Mouse (Mus musculus) cerebellum, adult 2 months (tissue): ENCODE results near the gene Anks1b.

ENCODE experiments used
- CTCF ChIP-seq: fragments of 200-500 bp; IDR thresholded peaks from 2 replicates; pipeline ENCODE4 v1.5.1; 2011; ENCODE audit warnings: low read depth, mild to moderate bottlenecking, control low read depth, low read length, moderate library complexity, borderline replicate concordance; ENCODE audit not compliant: insufficient read depth
- POLR2A ChIP-seq: fragments of 200-500 bp; IDR thresholded peaks from 2 replicates; pipeline ENCODE4 v1.6.1; 2011; ENCODE audit warnings: low read length, control low read depth, borderline replicate concordance; ENCODE audit not compliant: insufficient read depth

DNA sequence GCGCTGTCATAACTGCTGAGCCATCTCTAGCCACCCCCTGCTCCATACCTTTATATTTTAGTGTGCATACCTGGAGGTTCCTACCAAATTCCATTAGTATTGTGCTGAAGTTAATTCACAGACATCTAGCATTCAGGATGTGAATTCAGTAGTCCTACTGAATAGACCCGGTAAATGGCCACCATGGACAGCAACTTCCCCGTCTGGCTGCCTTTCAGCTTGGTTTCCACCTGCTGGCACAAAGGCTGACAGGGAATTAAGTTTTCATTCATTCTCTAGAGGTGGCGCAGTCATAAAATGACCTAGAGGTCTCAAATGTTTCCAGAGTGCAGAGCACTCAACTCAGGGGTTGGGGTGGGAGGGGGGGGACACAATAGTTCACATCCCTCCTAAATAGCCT is 953.6 kb downstream of the Anks1b start:
- TF ChIP-seq CTCF (no peak), POLR2A (no peak)
